ENCODE assay signal across 10 mouse cellular contexts in the genomic region with DNA sequence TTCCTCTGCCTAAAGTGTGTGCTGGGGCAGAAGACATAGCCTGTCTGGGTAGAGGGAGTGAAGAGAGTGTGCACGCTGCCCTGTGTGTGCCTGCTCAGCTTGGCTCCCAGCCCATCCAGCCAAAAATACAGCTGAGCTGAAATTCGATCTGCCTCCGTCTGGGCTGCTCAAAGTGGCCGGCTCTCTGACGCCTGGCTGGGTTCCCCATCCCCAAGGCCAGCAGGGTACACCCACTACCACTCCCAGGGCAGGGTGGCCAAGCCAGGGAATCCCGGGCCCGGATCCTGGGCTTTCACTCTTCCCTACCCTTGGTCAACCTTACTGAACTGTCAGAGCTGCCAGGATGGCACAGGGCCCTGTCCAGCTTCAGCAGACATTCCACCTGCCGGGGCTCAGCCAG. TPM values are rescaled to one million over a fixed set of nuclear protein-coding genes. Genes with fewer than 3 reads are reported as not detected.
DNase-seq lines count a peak whose midpoint lies in the region; ATAC-seq and TF ChIP-seq lines count a peak whose summit lies in the region.
"Had no signal": no experiment of that assay in that cellular context is flagged by ENCODE, and none has a peak within 500 bp of the region (broad histone marks: within the 10 kb centered on the region; RNA-seq: fewer than 3 reads in every experiment).

No protein-coding gene starts in this region.

- DNase-seq in layer of hippocampus, adult 9-11 months, result peak; percentile 53
- DNase-seq in layer of hippocampus, adult 9-10 months (ENCODE audit: low spot score), result no peak
- DNase-seq in MEL (ENCODE audit: low read depth, low spot score), result peak; percentile 70
- DNase-seq in embryonic facial prominence, embryonic 14.5 days (ENCODE audit: low spot score), result peak; percentile 89
- peak; percentile 64 for DNase-seq in heart, postnatal 25 days (ENCODE audit: low spot score)
- DNase-seq in thymus, postnatal 25 days, result no peak

- H3K36me3 ChIP-seq in MEL (ENCODE audit: control insufficient read depth in 1 of 2, insufficient read depth in 2 of 2, low read length in 2 of 2), result peaks cover 0 to 49% of the 10 kb centered on the region in 2 experiments; a peak in 2 of 4 replicates
- H3K36me3 ChIP-seq in embryonic facial prominence, embryonic 14.5 days (ENCODE audit: control insufficient read depth, insufficient read depth, low read length), result no peaks in the 10 kb centered on the region
- H3K36me3 ChIP-seq in limb, embryonic 15.5 days, result no peaks in the 10 kb centered on the region
- H3K36me3 ChIP-seq: hindbrain, embryonic 15.5 days had no signal

- TF ChIP-seq CTCF in MEL (IDR thresholded peaks at IDR 0.05 in 2 of 3, conservative IDR thresholded peaks at IDR 0.05 in 1 of 3; ENCODE audit: control insufficient read depth in 1 of 3, insufficient read depth in 1 of 3, low read depth in 2 of 3, low read length in 3 of 3, poor library complexity in 1 of 3, severe bottlenecking in 1 of 3), result no peak

- peak; percentile 60 for ATAC-seq in embryonic facial prominence, embryonic 14.5 days (ENCODE audit: low read depth)
- peak; percentile 42 for ATAC-seq in limb, embryonic 15.5 days (ENCODE audit: insufficient number of reproducible peaks, low FRiP score, low TSS enrichment, low read depth)
- ATAC-seq in inflammation-experienced regulatory T-cells, adult 6 months, result no peak

- no peak overlapping the region for H3K4me3 ChIP-seq in MEL (ENCODE audit: control insufficient read depth in 1 of 2, insufficient read depth in 1 of 2, low read depth in 2 of 2, low read length in 2 of 2)
- no peak overlapping the region for H3K4me3 ChIP-seq in embryonic facial prominence, embryonic 14.5 days (ENCODE audit: low read depth, low read length)
- no peak overlapping the region for H3K4me3 ChIP-seq in limb, embryonic 15.5 days
- H3K4me3 ChIP-seq: hindbrain, embryonic 15.5 days had no signal

- no peak for TF ChIP-seq RAD21 in MEL (IDR thresholded peaks at IDR 0.05; ENCODE audit: low read depth, low read length)

- H3K27ac ChIP-seq in MEL (ENCODE audit: control insufficient read depth, low read depth, low read length), result no peak overlapping the region
- H3K27ac ChIP-seq in embryonic facial prominence, embryonic 14.5 days (replicated peaks; ENCODE audit: low read depth, low read length), result peak overlapping the region; percentile 30; the same call in 1 of the 2 replicates
- H3K27ac ChIP-seq in limb, embryonic 15.5 days, result peak overlapping the region; percentile 54
- H3K27ac ChIP-seq: hindbrain, embryonic 15.5 days had no signal

- H3K9me3 ChIP-seq in MEL (replicated peaks; ENCODE audit: insufficient read depth, low read length), result no peaks in the 10 kb centered on the region
- no peaks in the 10 kb centered on the region for H3K9me3 ChIP-seq in embryonic facial prominence, embryonic 14.5 days (ENCODE audit: control insufficient read depth, low read length)
- H3K9me3 ChIP-seq in limb, embryonic 15.5 days, result no peaks in the 10 kb centered on the region
- H3K9me3 ChIP-seq: hindbrain, embryonic 15.5 days had no signal

- no peaks in the 10 kb centered on the region; the same call in 1 of the 2 replicates for H3K79me2 ChIP-seq in MEL (ENCODE audit: control insufficient read depth, insufficient read depth, low read length, poor library complexity)

- 0 out of 2 replicates have a peak overlapping the region, but pooled peaks have one; percentile 7 for H3K9ac ChIP-seq in MEL (ENCODE audit: control insufficient read depth, low read depth, low read length, poor library complexity, severe bottlenecking)
- 0 out of 2 replicates have a peak overlapping the region, but pooled peaks have one; percentile 41 for H3K9ac ChIP-seq in embryonic facial prominence, embryonic 14.5 days (ENCODE audit: low read depth, low read length)
- no peak overlapping the region for H3K9ac ChIP-seq in limb, embryonic 15.5 days
- H3K9ac ChIP-seq: hindbrain, embryonic 15.5 days had no signal

- 8% methylated on average over 8 of the region's 8 CpGs for WGBS in embryonic facial prominence, embryonic 14.5 days
- WGBS in limb, embryonic 15.5 days, result 11% methylated on average over 8 of the region's 8 CpGs

- no peak for TF ChIP-seq POLR2A in MEL (IDR thresholded peaks at IDR 0.05; ENCODE audit: control insufficient read depth in 1 of 2, insufficient read depth in 1 of 2, low read depth in 1 of 2, low read length in 2 of 2, poor library complexity in 1 of 2)

- intact Hi-C loops in heart, postnatal 25 days (cut with DNase I), result no loop called here

- H3K27me3 ChIP-seq in MEL (ENCODE audit: control insufficient read depth in 1 of 2, insufficient read depth in 2 of 2, low read length in 2 of 2), result no peaks in the 10 kb centered on the region
- H3K27me3 ChIP-seq in embryonic facial prominence, embryonic 14.5 days (replicated peaks; ENCODE audit: control insufficient read depth, insufficient read depth, low read length), result no peaks in the 10 kb centered on the region
- no peaks in the 10 kb centered on the region for H3K27me3 ChIP-seq in limb, embryonic 15.5 days
- H3K27me3 ChIP-seq: hindbrain, embryonic 15.5 days had no signal

- peaks cover 18 to 71% of the 10 kb centered on the region in 2 experiments for H3K4me1 ChIP-seq in MEL (ENCODE audit: control insufficient read depth in 1 of 2, insufficient read depth in 2 of 2, low read length in 2 of 2)
- H3K4me1 ChIP-seq in embryonic facial prominence, embryonic 14.5 days (ENCODE audit: control insufficient read depth, insufficient read depth, low read length), result peaks cover 51% of the 10 kb centered on the region
- peaks cover 76% of the 10 kb centered on the region for H3K4me1 ChIP-seq in limb, embryonic 15.5 days

- TF ChIP-seq EP300 in MEL (IDR thresholded peaks at IDR 0.05; ENCODE audit: low read depth in 1 of 2, low read length in 2 of 2), result no peak

- peak overlapping the region; percentile 23; the same call in 1 of the 2 replicates for H3K4me2 ChIP-seq in embryonic facial prominence, embryonic 14.5 days (ENCODE audit: low read depth, low read length)
- H3K4me2 ChIP-seq in limb, embryonic 15.5 days, result peak overlapping the region; percentile 12; the same call in 1 of the 2 replicates
- H3K4me2 ChIP-seq: hindbrain, embryonic 15.5 days had no signal

TF ChIP-seq in MEL, 35 proteins besides CTCF, POLR2A, EP300 and RAD21:
- TF ChIP-seq BHLHE40 (IDR thresholded peaks at IDR 0.05; ENCODE audit: borderline replicate concordance, low read depth, low read length) (peak; percentile 27; the same call in 1 of the 2 replicates), TAL1 (IDR thresholded peaks at IDR 0.05; ENCODE audit: low read length) (no peak), GABPA (IDR thresholded peaks at IDR 0.05; ENCODE audit: low read depth, low read length) (no peak), USF1 (IDR thresholded peaks at IDR 0.05; ENCODE audit: low read depth, low read length) (no peak), SIN3A (IDR thresholded peaks at IDR 0.05; ENCODE audit: low read length) (0 out of 2 replicates have a peak, but pooled peaks have one; percentile 42), E2F4 (IDR thresholded peaks at IDR 0.05; ENCODE audit: borderline replicate concordance, low read depth, low read length) (no peak), ZNF384 (IDR thresholded peaks at IDR 0.05; ENCODE audit: low read depth, low read length) (no peak), KAT2A (conservative IDR thresholded peaks at IDR 0.05; ENCODE audit: low read depth, low read length) (no peak), ETS1 (IDR thresholded peaks at IDR 0.05; ENCODE audit: low read depth, low read length) (peak; percentile 77), ZKSCAN1 (IDR thresholded peaks at IDR 0.05; ENCODE audit: low read depth, low read length) (0 out of 2 replicates have a peak, but pooled peaks have one; percentile 5)

RNA-seq across cellular contexts. Expression of a gene that starts 15.2 kb away (rescaled TPM):
- total RNA-seq in MEL (2012; rRNA removed), result 0.08 TPM in 1 of 2 replicates, not detected in the other
- under 1 TPM in 1 of 2 experiments, not detected in 1; 0.18 TPM for polyA plus RNA-seq in MEL (2012; ENCODE audit: insufficient read depth in 1 of 2, insufficient read length in 2 of 2, low read depth in 1 of 2, low replicate concordance in 2 of 2, missing spikeins in 1 of 2)
- 11.5 and 13.5 TPM in 2 replicates for polyA plus RNA-seq in embryonic facial prominence, embryonic 14.5 days (2014; fragmentation: Nextera tagmentation; extraction: Ambion mirVana)
- 10 to 100 TPM; 23.2 to 31.5 TPM for total RNA-seq in heart, postnatal 25 days (2021)
- 16.3 and 17.7 TPM in 2 replicates for polyA plus RNA-seq in limb, embryonic 15.5 days (2015; fragmentation: Nextera tagmentation; extraction: Ambion mirVana)
- 1 to 10 TPM in 1 of 3 experiments, under 1 TPM in 1, not detected in 1; 0.86 to 1.9 TPM for polyA plus RNA-seq in inflammation-experienced regulatory T-cells, adult 6 months (2017; shearing (Covaris generic))

RNA-seq across cellular contexts. Expression of a gene that starts 27.9 kb away (rescaled TPM):
- not detected in 2 replicates for total RNA-seq in MEL (2012; rRNA removed)
- polyA plus RNA-seq in MEL (2012; ENCODE audit: insufficient read depth in 1 of 2, insufficient read length in 2 of 2, low read depth in 1 of 2, low replicate concordance in 2 of 2, missing spikeins in 1 of 2), result not detected
- polyA plus RNA-seq in embryonic facial prominence, embryonic 14.5 days (2014; fragmentation: Nextera tagmentation; extraction: Ambion mirVana), result not detected in 2 replicates
- not detected for total RNA-seq in heart, postnatal 25 days (2021)
- not detected in 2 replicates for polyA plus RNA-seq in limb, embryonic 15.5 days (2015; fragmentation: Nextera tagmentation; extraction: Ambion mirVana)
- polyA plus RNA-seq in inflammation-experienced regulatory T-cells, adult 6 months (2017; shearing (Covaris generic)), result not detected
- polyA plus RNA-seq: hindbrain, embryonic 15.5 days; neural tube, embryonic 14.5 days had no signal

RNA-seq across cellular contexts. Expression of a gene that starts 30.4 kb away (rescaled TPM):
- 9.7 and 10.4 TPM in 2 replicates for total RNA-seq in MEL (2012; rRNA removed)
- polyA plus RNA-seq in MEL (2012; ENCODE audit: insufficient read depth in 1 of 2, insufficient read length in 2 of 2, low read depth in 1 of 2, low replicate concordance in 2 of 2, missing spikeins in 1 of 2), result 10 to 100 TPM in 1 of 2 experiments, not detected in 1; 13.2 TPM
- polyA plus RNA-seq in embryonic facial prominence, embryonic 14.5 days (2014; fragmentation: Nextera tagmentation; extraction: Ambion mirVana), result 10.2 and 10.7 TPM in 2 replicates
- 10 to 100 TPM; 11.7 to 14.5 TPM for total RNA-seq in heart, postnatal 25 days (2021)
- 8.4 and 10.9 TPM in 2 replicates for polyA plus RNA-seq in limb, embryonic 15.5 days (2015; fragmentation: Nextera tagmentation; extraction: Ambion mirVana)
- 1 to 10 TPM in 2 of 3 experiments, under 1 TPM in 1; 0.53 to 4.0 (median 3.6) TPM for polyA plus RNA-seq in inflammation-experienced regulatory T-cells, adult 6 months (2017; shearing (Covaris generic))

Comparison
In these comparisons a context has a peak if more than half of its experiments do, and no peak if none do; other contexts are left out.
1. DNase-seq: peak in layer of hippocampus, adult 9-11 months (single experiment), MEL (single experiment), embryonic facial prominence, embryonic 14.5 days (single experiment) and heart, postnatal 25 days (single experiment); none in layer of hippocampus, adult 9-10 months (single experiment) and thymus, postnatal 25 days (single experiment).